Comparison of ENCODE assay signal across 9 mouse cellular contexts in genomic region chr17:37246715-37247114, GRCm38 (mm10). TPM values are rescaled to one million over a fixed set of nuclear protein-coding genes. Genes with fewer than 3 reads are reported as not detected.
DNase-seq lines count a peak whose midpoint lies in the region; ATAC-seq and TF ChIP-seq lines count a peak whose summit lies in the region.
"Had no signal": no experiment of that assay in that cellular context is flagged by ENCODE, and none has a peak within 500 bp of the region (broad histone marks: within the 10 kb centered on the region; RNA-seq: fewer than 3 reads in every experiment).

No protein-coding gene starts in this region.

- H3K4me1 ChIP-seq in midbrain, embryonic 10.5 days: no peaks in the 10 kb centered on the region
- H3K4me1 ChIP-seq in midbrain, embryonic 16.5 days (ENCODE audit: control insufficient read depth, insufficient read depth, low read length): no peaks in the 10 kb centered on the region
- no peaks in the 10 kb centered on the region for H3K4me1 ChIP-seq in embryonic facial prominence, embryonic 10.5 days
- no peaks in the 10 kb centered on the region for H3K4me1 ChIP-seq in kidney, embryonic 14.5 days (ENCODE audit: control insufficient read depth, insufficient read depth, low read length)

- no peak for TF ChIP-seq CTCF in Patski (IDR thresholded peaks at IDR 0.05)

- H3K9me3 ChIP-seq in midbrain, embryonic 10.5 days (replicated peaks): no peaks in the 10 kb centered on the region
- H3K9me3 ChIP-seq in midbrain, embryonic 16.5 days (replicated peaks; ENCODE audit: control insufficient read depth, low read length, poor library complexity, severe bottlenecking): no peaks in the 10 kb centered on the region
- H3K9me3 ChIP-seq in embryonic facial prominence, embryonic 10.5 days: no peaks in the 10 kb centered on the region
- no peaks in the 10 kb centered on the region for H3K9me3 ChIP-seq in kidney, embryonic 14.5 days (ENCODE audit: control insufficient read depth, low read length)

- no peak for ATAC-seq in midbrain, embryonic 16.5 days
- peak; percentile 31 for ATAC-seq in Patski
- peak; percentile 85; the same call in 1 of the 2 replicates for ATAC-seq in kidney, embryonic 14.5 days (ENCODE audit: low FRiP score, low TSS enrichment)

- peak; percentile 13 for DNase-seq in midbrain, embryonic 10.5 days (ENCODE audit: low spot score)
- no peak for DNase-seq in Patski (ENCODE audit: low read depth, low spot score)
- peak; percentile 10 for DNase-seq in embryonic facial prominence, embryonic 10.5 days (ENCODE audit: low spot score)
- peak; percentile 39 to 43 for DNase-seq in lung, adult 18-20 months
- peak; percentile 63 to 72 for DNase-seq in spleen, adult 18-20 months
- no peak for DNase-seq in c-Kit-positive CD71-positive TER-119-positive erythroid progenitor cells, embryonic 14.5 days (ENCODE audit: low spot score)

- H3K36me3 ChIP-seq in midbrain, embryonic 10.5 days: no peaks in the 10 kb centered on the region
- H3K36me3 ChIP-seq in midbrain, embryonic 16.5 days (ENCODE audit: control insufficient read depth, insufficient read depth, low read length): no peaks in the 10 kb centered on the region
- H3K36me3 ChIP-seq in embryonic facial prominence, embryonic 10.5 days (replicated peaks): no peaks in the 10 kb centered on the region
- H3K36me3 ChIP-seq in kidney, embryonic 14.5 days (ENCODE audit: control insufficient read depth, insufficient read depth, low read length): no peaks in the 10 kb centered on the region

- no peak overlapping the region for H3K27ac ChIP-seq in midbrain, embryonic 10.5 days (replicated peaks)
- no peak overlapping the region for H3K27ac ChIP-seq in midbrain, embryonic 16.5 days (ENCODE audit: low read length)
- no peak overlapping the region for H3K27ac ChIP-seq in embryonic facial prominence, embryonic 10.5 days (replicated peaks)
- H3K27ac ChIP-seq in kidney, embryonic 14.5 days (ENCODE audit: low read depth, low read length): no peak overlapping the region
- H3K27ac ChIP-seq: macrophage had no signal

- no peak overlapping the region for H3K9ac ChIP-seq in midbrain, embryonic 16.5 days (ENCODE audit: low read depth, low read length)
- H3K9ac ChIP-seq in kidney, embryonic 14.5 days (ENCODE audit: low read depth, low read length): no peak overlapping the region

- no peak overlapping the region for H3K4me2 ChIP-seq in midbrain, embryonic 16.5 days (ENCODE audit: low read length)
- H3K4me2 ChIP-seq in kidney, embryonic 14.5 days (replicated peaks; ENCODE audit: low read depth, low read length): no peak overlapping the region

- POLR2A ChIA-PET in Patski (lab: Charles Lee): no interaction called here

- in situ Hi-C loops in Patski (cut with MboI; ENCODE audit: low pct_unique_long_range_greater_than_20kb): no loop called here

- no peaks in the 10 kb centered on the region for H3K27me3 ChIP-seq in midbrain, embryonic 10.5 days (ENCODE audit: low read depth, poor library complexity, severe bottlenecking)
- no peaks in the 10 kb centered on the region for H3K27me3 ChIP-seq in midbrain, embryonic 16.5 days (ENCODE audit: control insufficient read depth, insufficient read depth, low read depth, low read length)
- H3K27me3 ChIP-seq in Patski: no peaks in the 10 kb centered on the region
- H3K27me3 ChIP-seq in embryonic facial prominence, embryonic 10.5 days (replicated peaks; ENCODE audit: low read depth, poor library complexity, severe bottlenecking): no peaks in the 10 kb centered on the region
- H3K27me3 ChIP-seq in kidney, embryonic 14.5 days (ENCODE audit: control insufficient read depth, insufficient read depth, low read length): no peaks in the 10 kb centered on the region

- CTCF ChIA-PET in Patski (lab: Charles Lee): interaction anchor here (1.1 kb wide), 1 partner anchor 353 kb away, joined by 3 read pairs; no protein-coding TSS in a partner anchor

- WGBS in midbrain, embryonic 10.5 days: 32% methylated on average over 5 of the region's 5 CpGs
- 31% methylated on average over 5 of the region's 5 CpGs for WGBS in midbrain, embryonic 16.5 days
- WGBS in embryonic facial prominence, embryonic 10.5 days: 27% methylated on average over 5 of the region's 5 CpGs
- WGBS in kidney, embryonic 14.5 days: 29% methylated on average over 5 of the region's 5 CpGs

- no peak overlapping the region for H3K4me3 ChIP-seq in midbrain, embryonic 10.5 days
- H3K4me3 ChIP-seq in midbrain, embryonic 16.5 days (ENCODE audit: low read depth, low read length): no peak overlapping the region
- H3K4me3 ChIP-seq in embryonic facial prominence, embryonic 10.5 days: no peak overlapping the region
- H3K4me3 ChIP-seq in kidney, embryonic 14.5 days (ENCODE audit: low read length): no peak overlapping the region

RNA-seq across cellular contexts. Expression of gene Olfr97, which starts 9.6 kb away (rescaled TPM):
- polyA plus RNA-seq in midbrain, embryonic 10.5 days (2016; fragmentation: Nextera tagmentation; extraction: Ambion mirVana): not detected in 2 replicates
- polyA plus RNA-seq in midbrain, embryonic 16.5 days (2015; fragmentation: Nextera tagmentation; extraction: Ambion mirVana): not detected in 2 replicates
- polyA plus RNA-seq in Patski (2021): not detected
- polyA plus RNA-seq in embryonic facial prominence, embryonic 10.5 days (2016; fragmentation: Nextera tagmentation; extraction: Ambion mirVana): not detected in 2 replicates
- polyA plus RNA-seq in kidney, embryonic 14.5 days (2014; fragmentation: Nextera tagmentation; extraction: Ambion mirVana): not detected in 2 replicates
- polyA plus RNA-seq: macrophage had no signal

RNA-seq across cellular contexts. Expression of gene Olfr98, which starts 16.8 kb away (rescaled TPM):
- not detected in 2 replicates for polyA plus RNA-seq in midbrain, embryonic 10.5 days (2016; fragmentation: Nextera tagmentation; extraction: Ambion mirVana)
- polyA plus RNA-seq in midbrain, embryonic 16.5 days (2015; fragmentation: Nextera tagmentation; extraction: Ambion mirVana): not detected in 2 replicates
- polyA plus RNA-seq in Patski (2021): not detected
- polyA plus RNA-seq in embryonic facial prominence, embryonic 10.5 days (2016; fragmentation: Nextera tagmentation; extraction: Ambion mirVana): not detected in 2 replicates
- polyA plus RNA-seq in kidney, embryonic 14.5 days (2014; fragmentation: Nextera tagmentation; extraction: Ambion mirVana): not detected in 2 replicates
- polyA plus RNA-seq: macrophage had no signal

RNA-seq across cellular contexts. Expression of gene H2-M3, which starts 23.3 kb away (rescaled TPM):
- polyA plus RNA-seq in midbrain, embryonic 10.5 days (2016; fragmentation: Nextera tagmentation; extraction: Ambion mirVana): 1.8 and 2.1 TPM in 2 replicates
- 1.2 and 1.9 TPM in 2 replicates for polyA plus RNA-seq in midbrain, embryonic 16.5 days (2015; fragmentation: Nextera tagmentation; extraction: Ambion mirVana)
- polyA plus RNA-seq in Patski (2021): 6.0 TPM
- 1.7 and 1.8 TPM in 2 replicates for polyA plus RNA-seq in embryonic facial prominence, embryonic 10.5 days (2016; fragmentation: Nextera tagmentation; extraction: Ambion mirVana)
- polyA plus RNA-seq in kidney, embryonic 14.5 days (2014; fragmentation: Nextera tagmentation; extraction: Ambion mirVana): 1.1 and 1.3 TPM in 2 replicates

RNA-seq across cellular contexts. Expression of gene Olfr96, which starts 26.8 kb away (rescaled TPM):
- not detected in 2 replicates for polyA plus RNA-seq in midbrain, embryonic 10.5 days (2016; fragmentation: Nextera tagmentation; extraction: Ambion mirVana)
- not detected in 2 replicates for polyA plus RNA-seq in midbrain, embryonic 16.5 days (2015; fragmentation: Nextera tagmentation; extraction: Ambion mirVana)
- not detected for polyA plus RNA-seq in Patski (2021)
- polyA plus RNA-seq in embryonic facial prominence, embryonic 10.5 days (2016; fragmentation: Nextera tagmentation; extraction: Ambion mirVana): not detected in 2 replicates
- polyA plus RNA-seq in kidney, embryonic 14.5 days (2014; fragmentation: Nextera tagmentation; extraction: Ambion mirVana): not detected in 2 replicates
- polyA plus RNA-seq: macrophage had no signal

RNA-seq across cellular contexts. Expression of gene Olfr95, which starts 33.8 kb away (rescaled TPM):
- not detected in 2 replicates for polyA plus RNA-seq in midbrain, embryonic 10.5 days (2016; fragmentation: Nextera tagmentation; extraction: Ambion mirVana)
- 0.04 TPM in 1 of 2 replicates, not detected in the other for polyA plus RNA-seq in midbrain, embryonic 16.5 days (2015; fragmentation: Nextera tagmentation; extraction: Ambion mirVana)
- not detected for polyA plus RNA-seq in Patski (2021)
- polyA plus RNA-seq in embryonic facial prominence, embryonic 10.5 days (2016; fragmentation: Nextera tagmentation; extraction: Ambion mirVana): not detected in 2 replicates
- polyA plus RNA-seq in kidney, embryonic 14.5 days (2014; fragmentation: Nextera tagmentation; extraction: Ambion mirVana): not detected in 2 replicates
- polyA plus RNA-seq: macrophage had no signal

Comparison
In these comparisons a context has a peak if more than half of its experiments do, and no peak if none do; other contexts are left out.
1. DNase-seq: peak in midbrain, embryonic 10.5 days (single experiment), embryonic facial prominence, embryonic 10.5 days (single experiment), lung, adult 18-20 months (2 of 2) and spleen, adult 18-20 months (2 of 2); none in Patski (single experiment) and c-Kit-positive CD71-positive TER-119-positive erythroid progenitor cells, embryonic 14.5 days (single experiment).